Comparison of ENCODE assay signal across 9 mouse cellular contexts in genomic region chr6:83599060-83599550, GRCm38 (mm10). TPM values are rescaled to one million over a fixed set of nuclear protein-coding genes. Genes with fewer than 3 reads are reported as not detected.
DNase-seq lines count a peak whose midpoint lies in the region; ATAC-seq lines count a peak whose summit lies in the region.
"Had no signal": no experiment of that assay in that cellular context is flagged by ENCODE, and none has a peak within 500 bp of the region (broad histone marks: within the 10 kb centered on the region; RNA-seq: fewer than 3 reads in every experiment).

No protein-coding gene starts in this region.

- peak overlapping the region; percentile 72 for H3K4me2 ChIP-seq in heart, embryonic 11.5 days
- H3K4me2 ChIP-seq in embryonic facial prominence, embryonic 11.5 days (ENCODE audit: low read depth, low read length), result peak overlapping the region; percentile 56
- H3K4me2 ChIP-seq in hindbrain, embryonic 16.5 days (ENCODE audit: low read length), result peak overlapping the region; percentile 64
- peak overlapping the region; percentile 59 for H3K4me2 ChIP-seq in midbrain, embryonic 15.5 days

- H3K36me3 ChIP-seq in heart, embryonic 11.5 days (ENCODE audit: control insufficient read depth, insufficient read depth, low read length), result no peaks in the 10 kb centered on the region
- H3K36me3 ChIP-seq in embryonic facial prominence, embryonic 11.5 days (replicated peaks; ENCODE audit: control insufficient read depth, insufficient read depth, low read depth, low read length), result no peaks in the 10 kb centered on the region
- no peaks in the 10 kb centered on the region for H3K36me3 ChIP-seq in hindbrain, embryonic 16.5 days (ENCODE audit: control insufficient read depth, insufficient read depth, low read length)
- H3K36me3 ChIP-seq in midbrain, embryonic 15.5 days (replicated peaks), result no peaks in the 10 kb centered on the region

- no peak; the same call in 1 of the 2 replicates for ATAC-seq in heart, embryonic 11.5 days (replicated peaks; ENCODE audit: insufficient number of reproducible peaks, low FRiP score, low TSS enrichment)
- ATAC-seq in embryonic facial prominence, embryonic 11.5 days (replicated peaks; ENCODE audit: insufficient number of reproducible peaks, low FRiP score, low TSS enrichment, low read depth), result peak; percentile 76; the same call in 1 of the 2 replicates
- 0 out of 2 replicates have a peak, but pooled peaks have one; percentile 20 for ATAC-seq in hindbrain, embryonic 16.5 days
- ATAC-seq in midbrain, embryonic 15.5 days (replicated peaks), result peak; percentile 63; the same call in 1 of the 2 replicates

- intact Hi-C loops in left cerebral cortex, postnatal 36 days (cut with DNase I), result no loop called here

- H3K9me3 ChIP-seq in heart, embryonic 11.5 days (replicated peaks; ENCODE audit: control insufficient read depth, low read length), result no peaks in the 10 kb centered on the region
- no peaks in the 10 kb centered on the region for H3K9me3 ChIP-seq in embryonic facial prominence, embryonic 11.5 days (replicated peaks; ENCODE audit: control insufficient read depth, low read length)
- no peaks in the 10 kb centered on the region for H3K9me3 ChIP-seq in hindbrain, embryonic 16.5 days (ENCODE audit: control insufficient read depth, low read length)
- no peaks in the 10 kb centered on the region for H3K9me3 ChIP-seq in midbrain, embryonic 15.5 days

- peak overlapping the region; percentile 12; the same call in 1 of the 2 replicates for H3K27ac ChIP-seq in heart, embryonic 11.5 days (ENCODE audit: low read depth, low read length)
- H3K27ac ChIP-seq in embryonic facial prominence, embryonic 11.5 days (replicated peaks; ENCODE audit: low read depth, low read length), result no peak overlapping the region
- H3K27ac ChIP-seq in hindbrain, embryonic 16.5 days (ENCODE audit: low read depth, low read length), result no peak overlapping the region
- H3K27ac ChIP-seq in midbrain, embryonic 15.5 days, result 0 out of 2 replicates have a peak overlapping the region, but pooled peaks have one; percentile 48

- H3K9ac ChIP-seq in heart, embryonic 11.5 days (ENCODE audit: low read depth, low read length), result peak overlapping the region; percentile 60
- peak overlapping the region; percentile 46 for H3K9ac ChIP-seq in embryonic facial prominence, embryonic 11.5 days (replicated peaks; ENCODE audit: low read length)
- H3K9ac ChIP-seq in hindbrain, embryonic 16.5 days (ENCODE audit: low read depth, low read length), result peak overlapping the region; percentile 52; the same call in 1 of the 2 replicates
- peak overlapping the region; percentile 32 for H3K9ac ChIP-seq in midbrain, embryonic 15.5 days

- peaks cover 13% of the 10 kb centered on the region for H3K4me1 ChIP-seq in heart, embryonic 11.5 days (ENCODE audit: control insufficient read depth, insufficient read depth, low read length)
- no peaks in the 10 kb centered on the region for H3K4me1 ChIP-seq in embryonic facial prominence, embryonic 11.5 days (ENCODE audit: control insufficient read depth, insufficient read depth, low read length)
- no peaks in the 10 kb centered on the region for H3K4me1 ChIP-seq in hindbrain, embryonic 16.5 days (ENCODE audit: control insufficient read depth, insufficient read depth, low read depth, low read length)
- H3K4me1 ChIP-seq in midbrain, embryonic 15.5 days, result no peaks in the 10 kb centered on the region

- no peak for DNase-seq in heart, adult 9 months (ENCODE audit: low spot score in 2 of 2)
- no peak for DNase-seq in embryonic facial prominence, embryonic 11.5 days (ENCODE audit: low spot score)
- DNase-seq in left cerebral cortex, postnatal 36 days (ENCODE audit: low spot score in 2 of 2), result no peak
- no peak for DNase-seq in gastrocnemius, adult 18-20 months (ENCODE audit: low spot score)
- no peak for DNase-seq in left cerebral cortex, adult 11 months (ENCODE audit: low spot score)

- H3K4me3 ChIP-seq in heart, embryonic 11.5 days (ENCODE audit: low read depth, low read length), result peak overlapping the region; percentile 38
- peak overlapping the region; percentile 31 for H3K4me3 ChIP-seq in embryonic facial prominence, embryonic 11.5 days (ENCODE audit: low read depth, low read length)
- H3K4me3 ChIP-seq in hindbrain, embryonic 16.5 days (ENCODE audit: low read length), result peak overlapping the region; percentile 36
- peak overlapping the region; percentile 38 for H3K4me3 ChIP-seq in midbrain, embryonic 15.5 days

- 33% methylated on average over 24 of the region's 24 CpGs for WGBS in heart, embryonic 11.5 days (ENCODE audit: insufficient replicate concordance)
- WGBS in embryonic facial prominence, embryonic 11.5 days, result 34% methylated on average over 24 of the region's 24 CpGs
- 32% methylated on average over 24 of the region's 24 CpGs for WGBS in hindbrain, embryonic 16.5 days
- 35% methylated on average over 24 of the region's 24 CpGs for WGBS in midbrain, embryonic 15.5 days

- no peaks in the 10 kb centered on the region for H3K27me3 ChIP-seq in heart, embryonic 11.5 days (ENCODE audit: control insufficient read depth, insufficient read depth, low read length)
- H3K27me3 ChIP-seq in embryonic facial prominence, embryonic 11.5 days (ENCODE audit: control insufficient read depth, insufficient read depth, low read length), result no peaks in the 10 kb centered on the region
- no peaks in the 10 kb centered on the region for H3K27me3 ChIP-seq in hindbrain, embryonic 16.5 days (replicated peaks; ENCODE audit: control insufficient read depth, insufficient read depth, low read length)
- no peaks in the 10 kb centered on the region for H3K27me3 ChIP-seq in midbrain, embryonic 15.5 days (replicated peaks)

RNA-seq across cellular contexts. Expression of gene Stambp, which starts 26.6 kb away (rescaled TPM):
- 24.9 and 30.0 TPM in 2 replicates for polyA plus RNA-seq in heart, embryonic 11.5 days (2014; fragmentation: Nextera tagmentation; extraction: Ambion mirVana)
- 20.9 and 24.5 TPM in 2 replicates for polyA plus RNA-seq in embryonic facial prominence, embryonic 11.5 days (2014; fragmentation: Nextera tagmentation; extraction: Ambion mirVana)
- 61.3 and 62.8 TPM in 2 replicates for polyA plus RNA-seq in hindbrain, embryonic 16.5 days (2015; fragmentation: Nextera tagmentation; extraction: Ambion mirVana)
- polyA plus RNA-seq in midbrain, embryonic 15.5 days (2015; fragmentation: Nextera tagmentation; extraction: Ambion mirVana), result 63.4 and 66.5 TPM in 2 replicates
- 10 to 100 TPM; 30.9 to 35.3 TPM for total RNA-seq in left cerebral cortex, postnatal 36 days (2021)
- 1 to 10 TPM; 6.2 to 6.8 TPM for total RNA-seq in gastrocnemius, adult 18-20 months (2021)

RNA-seq across cellular contexts. Expression of gene Clec4f, which starts 56.9 kb away (rescaled TPM):
- 0.19 TPM in 1 of 2 replicates, not detected in the other for polyA plus RNA-seq in heart, embryonic 11.5 days (2014; fragmentation: Nextera tagmentation; extraction: Ambion mirVana)
- not detected in 2 replicates for polyA plus RNA-seq in embryonic facial prominence, embryonic 11.5 days (2014; fragmentation: Nextera tagmentation; extraction: Ambion mirVana)
- polyA plus RNA-seq in hindbrain, embryonic 16.5 days (2015; fragmentation: Nextera tagmentation; extraction: Ambion mirVana), result not detected in 2 replicates
- not detected in 2 replicates for polyA plus RNA-seq in midbrain, embryonic 15.5 days (2015; fragmentation: Nextera tagmentation; extraction: Ambion mirVana)
- not detected for total RNA-seq in left cerebral cortex, postnatal 36 days (2021)
- total RNA-seq in gastrocnemius, adult 18-20 months (2021), result not detected
- total RNA-seq: heart, postnatal 14 days had no signal

Comparison
In these comparisons a context has a peak if more than half of its experiments do, and no peak if none do; other contexts are left out.
1. H3K27ac ChIP-seq: peak in heart, embryonic 11.5 days (single experiment) and midbrain, embryonic 15.5 days (single experiment); none in embryonic facial prominence, embryonic 11.5 days (single experiment) and hindbrain, embryonic 16.5 days (single experiment).
2. Peak in every context shown above with its lines, with median percentiles within 50 percentile points of each other: H3K4me2 ChIP-seq, H3K4me3 ChIP-seq and H3K9ac ChIP-seq.